Mouse (Mus musculus) kidney, embryonic 15.5 days (tissue): ENCODE results near the gene Baz2b. TPM values are rescaled to one million over a fixed set of nuclear protein-coding genes. Genes with fewer than 3 reads are reported as not detected.

Experiments used
- ATAC-seq: fragments of 200-750 bp; cut with Nextera tagmentation; replicated peaks from 2 replicates; pipeline ENCODE4 v1.8.0; 2017; ENCODE audit warnings: moderate TSS enrichment; ENCODE audit not compliant: low FRiP score
- H3K27ac ChIP-seq: fragments of 300-500 bp; sonication (generic); 2 replicates; pipeline ENCODE4 v1.5.1; 2015; ENCODE audit warnings: mild to moderate bottlenecking, inconsistent platforms
- H3K27me3 ChIP-seq: fragments of 300-500 bp; sonication (generic); 2 replicates; pipeline ENCODE4 v1.6.1; 2015; ENCODE audit warnings: inconsistent platforms
- H3K36me3 ChIP-seq: fragments of 300-500 bp; sonication (generic); 2 replicates; pipeline ENCODE4 v1.6.1; 2015; ENCODE audit warnings: inconsistent platforms
- H3K4me1 ChIP-seq: fragments of 300-500 bp; sonication (generic); 2 replicates; pipeline ENCODE4 v1.6.1; 2015; ENCODE audit warnings: inconsistent platforms
- H3K4me2 ChIP-seq: fragments of 300-500 bp; sonication (generic); 2 replicates; pipeline ENCODE4 v1.6.1; 2015; ENCODE audit warnings: moderate library complexity, mild to moderate bottlenecking, inconsistent platforms
- H3K4me3 ChIP-seq: fragments of 300-500 bp; sonication (generic); replicated peaks from 2 replicates; pipeline ENCODE4 v1.5.1; 2015; ENCODE audit warnings: mild to moderate bottlenecking, inconsistent platforms
- H3K9ac ChIP-seq: fragments of 300-500 bp; sonication (generic); 2 replicates; pipeline ENCODE4 v1.6.1; 2015; ENCODE audit warnings: mild to moderate bottlenecking, inconsistent platforms
- H3K9me3 ChIP-seq: fragments of 300-500 bp; sonication (generic); replicated peaks from 2 replicates; pipeline ENCODE4 v1.6.1; 2016; ENCODE audit warnings: inconsistent platforms
- WGBS: fragments of 180-500 bp; shearing (Covaris S2); methylation state at CpG from one replicate; pipeline ENCODE4 v1.1.7; 2015; ENCODE audit warnings: mixed read lengths; 5-methylcytosine and 5-hydroxymethylcytosine counted together
- polyA plus RNA-seq: library from polyadenylated mRNA; unstranded; fragments of >200 nt; fragmentation: Nextera tagmentation; extraction: Ambion mirVana; gene quantifications from 2 replicates; pipeline ENCODE4 v1.2.1, GENCODE M21; 2015

Gene Baz2b
- polyA plus RNA-seq, 1 experiment from 2014 or later = 55.3 TPM

GRCm38 (mm10) chr2:59896400-59896799 is 313.2 kb downstream of the Baz2b start:
- Histone ChIP-seq H3K9ac (no peak overlapping the region), H3K27me3 (no peaks in the 10 kb centered on the region), H3K27ac (peak overlapping the region; percentile 27; the same call in 1 of the 2 replicates), H3K36me3 (peaks cover 38% of the 10 kb centered on the region), H3K4me1 (peaks cover 4% of the 10 kb centered on the region; the same call in 1 of the 2 replicates), H3K4me2 (no peak overlapping the region), H3K9me3 (no peaks in the 10 kb centered on the region), H3K4me3 (no peak overlapping the region)
- 78% methylated on average over 7 of the region's 7 CpGs for WGBS
- ATAC-seq = no peak

DNA sequence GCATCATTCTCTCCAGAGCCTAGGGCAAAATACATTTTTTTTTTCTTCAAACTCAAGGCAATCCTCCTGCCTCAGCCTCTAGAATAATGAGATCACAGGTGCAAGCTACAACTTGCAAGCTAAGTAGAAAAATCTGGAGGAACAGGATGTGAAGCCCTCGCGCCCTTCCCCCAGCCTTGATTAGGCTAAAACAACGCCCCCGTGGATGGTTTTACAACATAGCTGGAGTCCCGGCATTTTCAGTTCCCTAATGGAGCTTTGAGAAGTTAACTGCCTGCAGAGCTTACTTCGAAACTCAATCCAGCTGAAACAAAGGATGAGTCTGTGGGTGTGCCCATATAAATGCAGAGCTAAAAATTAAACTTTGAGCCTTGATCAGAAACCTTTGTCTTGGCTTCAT is 319.9 kb downstream of the Baz2b start:
- Histone ChIP-seq H3K9me3 (no peaks in the 10 kb centered on the region), H3K36me3 (peaks cover 13% of the 10 kb centered on the region; the same call in 1 of the 2 replicates)
- 57% methylated on average over 6 of the region's 6 CpGs for WGBS

DNA sequence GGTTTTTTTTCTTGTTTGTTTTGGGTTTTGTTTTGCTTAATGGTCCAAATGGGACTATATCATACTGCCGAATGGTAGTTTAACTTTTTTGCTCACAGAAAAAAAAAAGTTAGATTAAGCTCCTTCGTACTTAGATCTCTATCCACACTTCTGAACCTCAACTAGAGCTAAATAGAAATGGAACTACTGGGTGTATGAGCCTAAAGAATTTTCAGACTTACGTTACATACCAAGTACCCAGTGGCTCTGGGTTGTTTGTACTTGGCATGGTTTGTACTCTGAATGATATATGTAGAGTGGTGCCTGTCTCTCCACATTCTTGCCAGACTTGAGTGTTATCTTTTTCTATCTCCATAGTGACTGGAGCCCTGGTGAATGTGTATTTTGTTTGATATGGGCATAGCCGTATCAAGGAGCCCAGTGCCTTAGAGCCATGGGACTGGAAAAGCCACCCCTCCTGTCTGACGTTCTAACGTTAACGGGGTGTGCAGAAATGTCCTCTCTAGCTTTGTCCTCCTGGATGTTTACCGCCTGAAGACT is 326.8 kb downstream of the Baz2b start:
- H3K27ac ChIP-seq = peak overlapping the region; percentile 78; the same call in 1 of the 2 replicates
- peak overlapping the region; percentile 62 for H3K4me2 ChIP-seq
- 0 out of 2 replicates have a peak, but pooled peaks have one; percentile 5 for ATAC-seq
- H3K36me3 ChIP-seq = no peaks in the 10 kb centered on the region
- 62% methylated on average over 8 of the region's 8 CpGs for WGBS
- H3K4me1 ChIP-seq = peaks cover 11% of the 10 kb centered on the region
- H3K9ac ChIP-seq = no peak overlapping the region; the same call in 1 of the 2 replicates
- H3K4me3 ChIP-seq = peak overlapping the region; percentile 74
- H3K27me3 ChIP-seq = no peaks in the 10 kb centered on the region
- no peaks in the 10 kb centered on the region for H3K9me3 ChIP-seq

More for the DNA sequence above, 319.9 kb downstream of the Baz2b start:
- Histone ChIP-seq H3K27ac (no peak overlapping the region), H3K4me2 (no peak overlapping the region), H3K27me3 (no peaks in the 10 kb centered on the region), H3K4me3 (no peak overlapping the region), H3K4me1 (no peaks in the 10 kb centered on the region), H3K9ac (no peak overlapping the region)
- ATAC-seq = no peak

DNA sequence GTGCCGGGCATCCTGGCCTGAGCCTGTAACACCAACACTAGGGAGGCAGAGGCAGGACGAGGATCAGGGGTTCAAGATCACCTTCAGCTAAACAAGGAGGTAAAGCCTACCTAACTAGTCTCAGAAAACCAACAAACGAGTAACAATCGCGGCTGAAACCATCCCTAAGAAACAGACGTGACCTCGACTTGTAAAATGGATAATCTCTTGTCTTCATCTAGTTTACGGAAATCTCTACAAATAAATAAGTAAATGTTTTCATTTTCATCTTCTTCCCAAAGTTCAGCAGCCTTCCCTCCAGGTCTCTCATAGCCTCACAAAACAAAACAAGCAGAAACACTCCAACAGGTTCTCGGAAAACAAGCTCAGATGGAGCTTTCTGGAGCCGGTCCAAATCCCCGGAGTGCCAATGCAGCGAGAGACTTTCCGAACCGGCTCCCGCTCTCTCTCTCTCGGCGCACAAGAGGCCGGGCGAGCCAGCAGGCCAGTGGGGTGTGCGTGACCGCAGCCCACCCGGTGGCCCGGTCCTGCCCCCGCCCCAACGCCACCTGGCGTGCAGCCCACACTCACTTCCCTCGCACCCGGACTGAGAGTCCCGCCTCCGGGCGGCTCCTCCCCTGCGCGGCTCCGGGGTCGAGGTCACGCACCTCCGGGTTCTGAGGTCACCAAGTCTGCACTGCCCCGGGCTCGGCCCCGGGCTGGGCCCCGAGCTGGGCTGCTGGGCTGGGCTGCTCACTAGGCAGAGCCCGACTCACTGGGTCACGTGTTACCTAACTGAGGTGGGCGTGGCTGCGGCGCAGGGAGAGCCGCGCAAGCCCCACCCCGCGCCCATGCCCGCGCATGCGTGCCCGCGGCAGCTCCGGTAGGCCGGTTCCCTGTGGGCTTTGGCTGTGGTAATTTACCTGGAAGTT is 327.6 kb downstream of the Baz2b start, which contains the start of gene Wdsub1:
Gene Wdsub1 (minus strand): TSS at position 761 of the 911 bp plus-strand sequence.
- peak; percentile 97 for ATAC-seq
- H3K4me2 ChIP-seq = peak within 1 kb of the TSS; percentile 62
- WGBS = 5% methylated on average over 57 of the region's 57 CpGs
- no peaks in the 10 kb centered on the region for H3K27me3 ChIP-seq
- H3K36me3 ChIP-seq = no peaks in the 10 kb centered on the region
- peak within 1 kb of the TSS; percentile 68 for H3K9ac ChIP-seq
- H3K27ac ChIP-seq = peak within 1 kb of the TSS; percentile 78
- peak within 1 kb of the TSS; percentile 74 for H3K4me3 ChIP-seq
- H3K9me3 ChIP-seq = no peaks in the 10 kb centered on the region
- H3K4me1 ChIP-seq = peaks cover 11% of the 10 kb centered on the region

- H3K36me3 ChIP-seq = no peaks in the 10 kb centered on the region
- no peaks in the 10 kb centered on the region for H3K9me3 ChIP-seq
- H3K9ac ChIP-seq = peak overlapping the region; percentile 68; the same call in 1 of the 2 replicates
- peak overlapping the region; percentile 74 for H3K4me3 ChIP-seq
- 73% methylated on average over 6 of the region's 6 CpGs for WGBS
- H3K4me2 ChIP-seq = peak overlapping the region; percentile 62
- H3K27me3 ChIP-seq = no peaks in the 10 kb centered on the region
- peaks cover 11% of the 10 kb centered on the region for H3K4me1 ChIP-seq
- 0 out of 2 replicates have a peak overlapping the region, but pooled peaks have one; percentile 78 for H3K27ac ChIP-seq
- no peak for ATAC-seq
Measured at GRCm38 (mm10) chr2:59881404-59881803, 328.2 kb downstream of the Baz2b start.

- WGBS = 70% methylated on average over 19 of the region's 19 CpGs
- peaks cover 11% of the 10 kb centered on the region for H3K4me1 ChIP-seq
- peak overlapping the region; percentile 37 for H3K4me2 ChIP-seq
Measured at GRCm38 (mm10) chr2:59878221-59878620, 331.4 kb downstream of the Baz2b start.

DNA sequence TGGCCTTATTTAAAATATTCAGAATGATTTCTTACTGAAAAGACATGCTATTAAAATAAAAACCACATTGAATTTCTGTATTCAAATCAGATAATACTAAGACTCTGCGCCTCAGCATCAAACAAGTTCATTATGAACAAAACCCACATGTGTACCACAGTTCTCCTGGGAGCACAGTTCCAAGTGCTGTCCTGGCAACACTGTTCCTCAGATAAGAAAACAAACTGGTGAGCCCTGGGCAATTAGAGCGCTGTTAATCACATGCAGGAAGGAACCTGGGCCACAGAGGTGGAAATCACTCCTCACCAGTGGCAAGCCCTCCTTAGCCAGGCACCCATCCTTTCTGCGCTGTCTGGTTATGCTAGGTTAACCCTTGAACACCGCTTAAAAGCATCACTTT is 332.3 kb downstream of the Baz2b start:
- H3K27me3 ChIP-seq = no peaks in the 10 kb centered on the region
- H3K4me2 ChIP-seq = no peak overlapping the region
- peaks cover 8% of the 10 kb centered on the region; the same call in 1 of the 2 replicates for H3K4me1 ChIP-seq
- H3K9me3 ChIP-seq = no peaks in the 10 kb centered on the region
- H3K4me3 ChIP-seq = no peak overlapping the region
- 81% methylated on average over 4 of the region's 4 CpGs for WGBS
- no peak for ATAC-seq
- H3K27ac ChIP-seq = no peak overlapping the region
- no peak overlapping the region for H3K9ac ChIP-seq
- peaks cover 14% of the 10 kb centered on the region; the same call in 1 of the 2 replicates for H3K36me3 ChIP-seq

More at GRCm38 (mm10) chr2:59878221-59878620, 331.4 kb downstream of the Baz2b start:
- no peaks in the 10 kb centered on the region for H3K9me3 ChIP-seq
- H3K27ac ChIP-seq = no peak overlapping the region
- no peak overlapping the region for H3K4me3 ChIP-seq
- no peak overlapping the region for H3K9ac ChIP-seq
- no peak for ATAC-seq
- H3K27me3 ChIP-seq = no peaks in the 10 kb centered on the region
- H3K36me3 ChIP-seq = 0 out of 2 replicates have a peak, but pooled peaks cover 7% of the 10 kb centered on the region

GRCm38 (mm10) chr2:59876482-59876881 is 333.2 kb downstream of the Baz2b start:
- peaks cover 23% of the 10 kb centered on the region; the same call in 1 of the 2 replicates for H3K36me3 ChIP-seq
- ATAC-seq = no peak
- no peak overlapping the region for H3K27ac ChIP-seq
- H3K4me3 ChIP-seq = no peak overlapping the region
- H3K9ac ChIP-seq = no peak overlapping the region
- H3K9me3 ChIP-seq = no peaks in the 10 kb centered on the region
- H3K27me3 ChIP-seq = no peaks in the 10 kb centered on the region
- H3K4me1 ChIP-seq = peaks cover 5% of the 10 kb centered on the region; the same call in 1 of the 2 replicates
- H3K4me2 ChIP-seq = no peak overlapping the region
- WGBS = 95% methylated on average over 15 of the region's 15 CpGs

GRCm38 (mm10) chr2:59870526-59870925 is 339.1 kb downstream of the Baz2b start:
- no peak overlapping the region for H3K9ac ChIP-seq
- no peaks in the 10 kb centered on the region for H3K4me1 ChIP-seq
- no peaks in the 10 kb centered on the region for H3K9me3 ChIP-seq
- no peak for ATAC-seq
- no peak overlapping the region for H3K27ac ChIP-seq
- no peak overlapping the region for H3K4me2 ChIP-seq
- WGBS = 86% methylated on average over 6 of the region's 6 CpGs
- peaks cover 30% of the 10 kb centered on the region; the same call in 1 of the 2 replicates for H3K36me3 ChIP-seq
- no peak overlapping the region for H3K4me3 ChIP-seq
- no peaks in the 10 kb centered on the region for H3K27me3 ChIP-seq

- peaks cover 32% of the 10 kb centered on the region for H3K36me3 ChIP-seq
- no peak overlapping the region for H3K9ac ChIP-seq
- H3K4me1 ChIP-seq = no peaks in the 10 kb centered on the region
- no peak for ATAC-seq
- no peaks in the 10 kb centered on the region for H3K27me3 ChIP-seq
- no peak overlapping the region for H3K4me3 ChIP-seq
- WGBS = 87% methylated on average over 6 of the region's 6 CpGs
- H3K27ac ChIP-seq = no peak overlapping the region
- H3K9me3 ChIP-seq = no peaks in the 10 kb centered on the region
- no peak overlapping the region for H3K4me2 ChIP-seq
Measured at GRCm38 (mm10) chr2:59862618-59863017, 347.0 kb downstream of the Baz2b start.

DNA sequence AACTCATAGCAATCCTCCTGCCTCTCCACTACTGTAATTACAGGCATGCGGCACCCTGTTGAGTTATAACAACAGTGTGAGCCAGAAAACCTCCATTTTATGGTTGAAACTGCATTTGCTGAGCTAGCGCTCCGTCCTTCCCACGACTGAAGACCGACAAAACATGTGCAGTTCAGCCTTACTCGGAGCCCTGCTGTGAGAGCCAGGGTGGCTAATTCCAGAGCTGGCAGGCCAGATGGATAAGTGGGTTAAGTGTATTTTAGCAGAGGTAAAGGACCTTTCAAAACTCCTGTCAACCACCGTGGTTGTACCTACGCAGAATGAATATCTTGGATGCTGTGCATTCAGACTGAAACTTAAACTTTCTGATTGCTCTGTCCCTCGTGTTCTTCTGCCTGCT is 355.3 kb downstream of the Baz2b start:
- no peaks in the 10 kb centered on the region for H3K4me1 ChIP-seq
- 79% methylated on average over 9 of the region's 9 CpGs for WGBS
- no peaks in the 10 kb centered on the region for H3K27me3 ChIP-seq
- no peak overlapping the region for H3K4me3 ChIP-seq
- H3K36me3 ChIP-seq = peaks cover 41% of the 10 kb centered on the region
- no peak overlapping the region for H3K4me2 ChIP-seq
- H3K9me3 ChIP-seq = no peaks in the 10 kb centered on the region
- H3K27ac ChIP-seq = no peak overlapping the region
- ATAC-seq = no peak
- no peak overlapping the region for H3K9ac ChIP-seq

- ATAC-seq = no peak
Measured at GRCm38 (mm10) chr2:59853543-59853942, 356.1 kb downstream of the Baz2b start.

More at GRCm38 (mm10) chr2:59853543-59853942, 356.1 kb downstream of the Baz2b start:
- Histone ChIP-seq H3K4me3 (no peak overlapping the region), H3K27ac (no peak overlapping the region), H3K9ac (no peak overlapping the region), H3K4me2 (no peak overlapping the region), H3K27me3 (no peaks in the 10 kb centered on the region), H3K9me3 (no peaks in the 10 kb centered on the region), H3K4me1 (no peaks in the 10 kb centered on the region), H3K36me3 (peaks cover 38% of the 10 kb centered on the region)
- WGBS = 94% methylated on average over 10 of the region's 10 CpGs
